In genomic region chr6:32325851-32326250, GRCm38 (mm10) we compare ENCODE assay signal across 23 mouse cellular contexts.
"Had no signal": no experiment of that assay in that cellular context is flagged by ENCODE, and none has a peak within 500 bp of the region (broad histone marks: within the 10 kb centered on the region; RNA-seq: fewer than 3 reads in every experiment).

No protein-coding gene starts in this region.

- H3K4me3 ChIP-seq: intestine, embryonic 15.5 days; limb, embryonic 10.5 days; limb, embryonic 13.5 days; liver, embryonic 12.5 days; liver, embryonic 15.5 days; lung, embryonic 15.5 days; megakaryocyte, embryonic 14.5 days; midbrain, embryonic 10.5 days; midbrain, embryonic 13.5 days; myocyte; neural tube, embryonic 13.5 days had no signal

- H3K9ac ChIP-seq: intestine, embryonic 15.5 days; limb, embryonic 13.5 days; liver, embryonic 12.5 days; liver, embryonic 15.5 days; lung, embryonic 15.5 days; midbrain, embryonic 13.5 days; neural tube, embryonic 13.5 days had no signal

- H3K27me3 ChIP-seq: intestine, embryonic 15.5 days; neural tube, embryonic 13.5 days had no signal

- ATAC-seq: intestine, embryonic 15.5 days; liver, embryonic 12.5 days; midbrain, embryonic 13.5 days; midbrain, embryonic 16.5 days had no signal

- H3K4me2 ChIP-seq: intestine, embryonic 15.5 days; limb, embryonic 13.5 days; liver, embryonic 12.5 days; liver, embryonic 15.5 days; lung, embryonic 15.5 days; midbrain, embryonic 13.5 days; neural tube, embryonic 13.5 days had no signal

- H3K4me1 ChIP-seq: intestine, embryonic 15.5 days; liver, embryonic 12.5 days; liver, embryonic 15.5 days; lung, embryonic 15.5 days had no signal

- H3K9me3 ChIP-seq: intestine, embryonic 15.5 days; limb, embryonic 10.5 days; limb, embryonic 13.5 days; liver, embryonic 12.5 days; liver, embryonic 15.5 days; lung, embryonic 15.5 days; megakaryocyte, embryonic 14.5 days; midbrain, embryonic 10.5 days; midbrain, embryonic 13.5 days; neural tube, embryonic 13.5 days had no signal

- H3K36me3 ChIP-seq: intestine, embryonic 15.5 days; limb, embryonic 10.5 days; limb, embryonic 13.5 days; liver, embryonic 12.5 days; liver, embryonic 15.5 days; lung, embryonic 15.5 days; midbrain, embryonic 10.5 days; midbrain, embryonic 13.5 days; neural tube, embryonic 13.5 days had no signal

- H3K27ac ChIP-seq: intestine, embryonic 15.5 days; kidney, postnatal 0 days; limb, embryonic 10.5 days; limb, embryonic 13.5 days; liver, embryonic 12.5 days; liver, embryonic 15.5 days; lung, embryonic 15.5 days; midbrain, embryonic 10.5 days; midbrain, embryonic 13.5 days; neural tube, embryonic 13.5 days; stomach, postnatal 0 days had no signal

- DNase-seq: layer of hippocampus, postnatal 36 days; liver; lung, adult 18-20 months; lung, postnatal 10 days; lung, postnatal 36 days; right cerebral cortex, postnatal 4 days; thymus, adult 2 months; thymus, postnatal 14 days; thymus, postnatal 4 days had no signal
